Mouse (Mus musculus): Measurements from ENCODE around the gene C530008M17Rik. TPM values are rescaled to one million over a fixed set of nuclear protein-coding genes. Genes with fewer than 3 reads are reported as not detected.

Gene C530008M17Rik
- polyA plus RNA-seq, 1 experiment = not detected

GRCm38 (mm10) chr5:76690177-76690593 lies 33.9 kb downstream of the C530008M17Rik start:
- Histone ChIP-seq H3K27ac (ENCODE audit: insufficient read depth, low read depth, low read length) (no peak overlapping the region), H3K4me1 (ENCODE audit: control insufficient read depth, insufficient read depth, low read length) (no peaks in the 10 kb centered on the region; the same call in 1 of the 2 replicates), H3K4me3 (ENCODE audit: insufficient read depth, low read depth, low read length) (no peak overlapping the region)
- 55% methylated on average over 5 of the region's 5 CpGs for WGBS
- TF ChIP-seq POLR2A (IDR thresholded peaks at IDR 0.05; ENCODE audit: insufficient read depth, low read depth, low read length) (no peak), CTCF (IDR thresholded peaks at IDR 0.05; ENCODE audit: insufficient read depth, low read depth, low read length) (no peak)

- WGBS = 92% methylated on average over 5 of the region's 5 CpGs
- no peak overlapping the region for H3K4me3 ChIP-seq (ENCODE audit: insufficient read depth, low read depth, low read length)
- TF ChIP-seq POLR2A (IDR thresholded peaks at IDR 0.05; ENCODE audit: insufficient read depth, low read depth, low read length) (no peak), CTCF (IDR thresholded peaks at IDR 0.05; ENCODE audit: insufficient read depth, low read depth, low read length) (no peak)
- no peaks in the 10 kb centered on the region; the same call in 1 of the 2 replicates for H3K4me1 ChIP-seq (ENCODE audit: control insufficient read depth, insufficient read depth, low read length)
- H3K27ac ChIP-seq (ENCODE audit: insufficient read depth, low read depth, low read length) = no peak overlapping the region
Measured at GRCm38 (mm10) chr5:76691251-76691650, 34.9 kb downstream of the C530008M17Rik start.

DNA sequence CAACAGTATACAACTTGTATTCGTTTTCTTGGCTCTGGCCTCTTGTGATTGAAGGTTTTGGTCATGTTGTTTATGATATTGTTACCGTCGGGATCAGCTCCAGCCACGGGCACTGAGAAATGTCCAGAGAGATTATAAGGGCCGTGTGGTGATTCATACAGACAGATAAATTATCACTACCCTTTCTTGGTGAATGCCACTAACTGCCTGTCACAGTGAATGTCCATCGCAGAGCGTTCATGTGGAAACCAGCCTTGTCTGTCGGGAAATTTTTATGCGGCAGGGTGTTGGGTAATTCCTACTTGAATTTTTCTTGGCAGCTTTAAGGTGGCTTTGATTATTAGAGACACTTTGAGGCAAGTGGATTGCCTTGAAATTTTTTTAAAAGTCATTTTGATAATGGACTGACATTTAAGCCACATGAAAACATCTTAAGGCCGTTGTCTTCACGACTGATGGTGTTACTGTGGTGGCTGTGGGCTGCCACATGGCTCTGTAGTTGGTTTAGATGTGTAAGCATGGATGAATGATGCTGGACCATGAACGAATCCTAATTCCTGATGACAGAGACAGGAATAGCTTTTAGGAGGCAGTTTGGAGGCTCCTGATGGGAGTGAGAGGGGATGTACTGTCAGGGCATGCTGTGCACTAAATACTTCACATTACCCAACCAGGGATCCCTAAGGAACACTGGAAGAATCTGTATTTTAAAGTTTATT lies 35.6 kb downstream of the C530008M17Rik start:
- TF ChIP-seq CTCF (IDR thresholded peaks at IDR 0.05; ENCODE audit: insufficient read depth, low read depth, low read length) (no peak), POLR2A (IDR thresholded peaks at IDR 0.05; ENCODE audit: insufficient read depth, low read depth, low read length) (no peak)
- H3K27ac ChIP-seq (ENCODE audit: insufficient read depth, low read depth, low read length) = no peak overlapping the region
- 77% methylated on average over 12 of the region's 12 CpGs for WGBS
- no peak overlapping the region for H3K4me3 ChIP-seq (ENCODE audit: insufficient read depth, low read depth, low read length)
- H3K4me1 ChIP-seq (ENCODE audit: control insufficient read depth, insufficient read depth, low read length) = no peaks in the 10 kb centered on the region; the same call in 1 of the 2 replicates

- Histone ChIP-seq H3K4me1 (ENCODE audit: control insufficient read depth, insufficient read depth, low read length) (peaks cover 17% of the 10 kb centered on the region), H3K27ac (ENCODE audit: insufficient read depth, low read depth, low read length) (no peak overlapping the region), H3K4me3 (ENCODE audit: insufficient read depth, low read depth, low read length) (no peak overlapping the region)
- no peak for TF ChIP-seq CTCF (IDR thresholded peaks at IDR 0.05; ENCODE audit: insufficient read depth, low read depth, low read length)
- no peak for TF ChIP-seq POLR2A (IDR thresholded peaks at IDR 0.05; ENCODE audit: insufficient read depth, low read depth, low read length)
- 53% methylated on average over 7 of the region's 7 CpGs for WGBS
Measured at GRCm38 (mm10) chr5:76697536-76697935, 41.2 kb downstream of the C530008M17Rik start.

DNA sequence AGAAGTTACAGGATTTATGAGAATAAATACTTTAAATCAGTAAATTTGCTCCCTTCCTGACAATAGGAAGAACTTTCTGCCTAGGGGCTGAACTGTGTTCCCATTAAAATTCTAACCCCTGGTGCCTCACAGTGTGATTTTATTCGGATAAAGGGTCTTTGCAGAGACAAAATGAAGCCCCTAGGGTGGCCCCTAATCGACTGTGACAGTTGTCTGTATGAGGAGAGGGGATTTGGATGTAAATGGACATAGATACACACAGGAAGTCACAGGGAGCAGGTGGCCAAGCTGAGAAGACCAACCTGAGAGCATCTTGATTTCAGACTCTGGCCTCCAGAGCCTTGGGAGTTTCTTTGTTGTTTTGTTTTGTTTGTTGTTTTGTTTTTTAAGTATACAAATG lies 41.9 kb downstream of the C530008M17Rik start:
- 43% methylated on average over 2 of the region's 2 CpGs for WGBS
- Histone ChIP-seq H3K4me3 (ENCODE audit: insufficient read depth, low read depth, low read length) (no peak overlapping the region), H3K27ac (ENCODE audit: insufficient read depth, low read depth, low read length) (no peak overlapping the region), H3K4me1 (ENCODE audit: control insufficient read depth, insufficient read depth, low read length) (peaks cover 19% of the 10 kb centered on the region)
- TF ChIP-seq CTCF (IDR thresholded peaks at IDR 0.05; ENCODE audit: insufficient read depth, low read depth, low read length) (no peak), POLR2A (IDR thresholded peaks at IDR 0.05; ENCODE audit: insufficient read depth, low read depth, low read length) (no peak)

DNA sequence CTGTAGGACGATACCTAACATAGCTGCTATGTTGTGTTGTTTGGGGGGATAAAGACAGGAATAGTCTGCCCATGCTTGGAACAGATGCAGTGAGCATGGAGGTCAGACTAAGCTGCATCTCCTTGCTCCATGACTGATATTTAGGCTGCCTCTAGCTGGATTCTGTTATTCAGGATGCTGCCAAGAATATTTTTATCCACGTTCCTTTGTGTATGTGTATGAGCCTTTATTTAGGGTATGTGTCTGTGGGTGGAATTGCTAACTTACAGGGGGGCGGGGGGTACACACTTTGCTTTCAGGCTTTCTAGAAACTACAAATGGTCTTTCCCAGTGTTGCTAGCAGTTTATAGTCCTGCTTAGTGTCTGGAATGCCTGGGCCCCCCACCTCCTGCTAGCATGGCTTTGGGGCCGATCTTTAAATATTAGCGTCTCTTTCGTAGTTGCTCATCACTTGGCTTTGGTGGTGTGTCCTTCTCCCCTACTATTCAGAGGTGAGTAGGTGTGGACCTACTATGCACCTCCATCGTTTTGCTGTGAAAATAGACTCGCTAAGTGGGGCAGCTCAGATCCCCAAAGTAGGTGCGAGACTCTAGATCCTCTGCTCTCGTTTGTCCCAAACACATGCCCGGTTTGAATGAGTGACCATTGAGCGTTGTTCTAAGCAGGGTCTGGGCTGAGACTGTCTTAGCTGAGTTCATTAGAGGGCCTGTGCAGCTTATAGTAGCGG lies 45.0 kb downstream of the C530008M17Rik start:
- 58% methylated on average over 13 of the region's 13 CpGs for WGBS
- Histone ChIP-seq H3K4me3 (ENCODE audit: insufficient read depth, low read depth, low read length) (no peak overlapping the region), H3K27ac (ENCODE audit: insufficient read depth, low read depth, low read length) (peak overlapping the region; percentile 37), H3K4me1 (ENCODE audit: control insufficient read depth, insufficient read depth, low read length) (peaks cover 19% of the 10 kb centered on the region)
- no peak for TF ChIP-seq POLR2A (IDR thresholded peaks at IDR 0.05; ENCODE audit: insufficient read depth, low read depth, low read length)
- no peak for TF ChIP-seq CTCF (IDR thresholded peaks at IDR 0.05; ENCODE audit: insufficient read depth, low read depth, low read length)

GRCm38 (mm10) chr5:76702104-76702503 lies 45.8 kb downstream of the C530008M17Rik start:
- TF ChIP-seq CTCF (IDR thresholded peaks at IDR 0.05; ENCODE audit: insufficient read depth, low read depth, low read length) (no peak), POLR2A (IDR thresholded peaks at IDR 0.05; ENCODE audit: insufficient read depth, low read depth, low read length) (no peak)
- no peak overlapping the region for H3K27ac ChIP-seq (ENCODE audit: insufficient read depth, low read depth, low read length)
- H3K4me1 ChIP-seq (ENCODE audit: control insufficient read depth, insufficient read depth, low read length) = peaks cover 19% of the 10 kb centered on the region
- WGBS = 50% methylated on average over 9 of the region's 9 CpGs
- H3K4me3 ChIP-seq (ENCODE audit: insufficient read depth, low read depth, low read length) = no peak overlapping the region

GRCm38 (mm10) chr5:76702646-76703045 lies 46.3 kb downstream of the C530008M17Rik start:
- 29% methylated on average over 12 of the region's 12 CpGs for WGBS
- no peak overlapping the region for H3K27ac ChIP-seq (ENCODE audit: insufficient read depth, low read depth, low read length)
- no peak overlapping the region for H3K4me3 ChIP-seq (ENCODE audit: insufficient read depth, low read depth, low read length)
- peaks cover 19% of the 10 kb centered on the region for H3K4me1 ChIP-seq (ENCODE audit: control insufficient read depth, insufficient read depth, low read length)
- no peak for TF ChIP-seq CTCF (IDR thresholded peaks at IDR 0.05; ENCODE audit: insufficient read depth, low read depth, low read length)
- no peak for TF ChIP-seq POLR2A (IDR thresholded peaks at IDR 0.05; ENCODE audit: insufficient read depth, low read depth, low read length)

All from olfactory bulb, adult 2 months (tissue).